Mouse (Mus musculus): ENCODE measurements around the gene Plscr3.

Gene Plscr3

DNA sequence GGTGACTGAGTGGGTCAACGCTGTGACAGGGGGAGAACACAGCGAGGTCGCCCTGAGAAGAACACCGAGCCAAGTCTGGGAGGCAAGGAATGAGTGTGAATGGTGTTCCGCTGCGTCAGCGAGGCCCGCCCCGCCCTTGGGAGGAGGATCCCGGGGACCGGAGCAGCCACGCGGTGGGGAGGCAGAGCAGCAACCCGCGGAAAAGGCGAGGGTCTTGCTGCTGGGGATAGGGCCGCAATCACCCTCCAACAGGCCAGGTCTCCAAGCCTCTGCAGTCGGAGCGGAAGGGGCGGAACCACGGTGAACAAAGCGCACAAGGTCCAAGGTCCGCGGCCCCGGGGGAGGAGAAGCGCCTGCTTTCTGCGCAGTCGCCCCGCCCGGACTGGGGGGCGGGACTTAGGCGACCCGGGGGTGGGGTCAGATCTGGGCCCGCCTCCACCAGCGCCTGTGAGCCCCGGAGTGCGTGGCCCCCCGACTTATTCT, at the start of gene Plscr3:
Gene Plscr3, plus strand, starts transcription at position 179 of the 483 bp plus-strand sequence.
- peak; percentile 83 for DNase-seq

- no peak for DNase-seq
Observed at GRCm38 (mm10) chr11:69797924-69798323, 48.3 kb upstream of the Plscr3 start.

DNA sequence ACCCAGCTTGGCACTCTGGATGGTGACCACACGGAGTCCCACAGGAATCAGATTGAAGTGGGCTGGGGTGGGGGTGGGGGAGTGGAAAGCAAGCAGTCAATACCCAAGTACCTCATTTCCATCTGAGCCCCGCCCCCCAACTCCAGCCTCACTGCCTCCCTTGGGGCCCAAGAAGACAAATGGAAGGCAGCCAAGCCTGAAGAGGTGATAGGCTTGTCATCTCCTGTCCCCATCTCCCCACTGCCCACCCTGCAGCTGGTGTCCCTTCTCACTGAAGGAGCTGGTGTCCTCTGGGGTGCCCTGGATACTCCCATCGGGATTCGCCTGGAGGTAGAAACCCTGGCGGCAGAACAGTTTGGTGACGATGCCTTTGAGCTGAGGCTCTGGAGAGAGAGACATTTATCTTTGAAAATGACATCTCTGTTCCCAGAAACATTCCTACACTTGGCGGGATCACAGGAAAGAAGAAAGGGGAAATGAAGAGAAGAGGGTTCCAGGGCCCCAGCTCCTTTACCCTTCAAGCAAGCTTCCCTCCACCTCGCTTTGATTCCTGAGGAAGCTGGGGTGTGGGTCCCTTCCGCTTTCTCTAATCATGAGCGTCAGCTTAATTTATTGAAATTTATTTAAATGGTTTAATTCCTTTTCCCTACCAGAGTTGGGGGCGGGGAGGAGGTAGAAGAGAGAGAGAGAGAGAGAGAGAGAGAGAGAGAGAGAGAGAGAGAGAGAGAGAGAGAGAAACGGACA, 46.6 kb upstream of the Plscr3 start:
- DNase-seq, result no peak

DNA sequence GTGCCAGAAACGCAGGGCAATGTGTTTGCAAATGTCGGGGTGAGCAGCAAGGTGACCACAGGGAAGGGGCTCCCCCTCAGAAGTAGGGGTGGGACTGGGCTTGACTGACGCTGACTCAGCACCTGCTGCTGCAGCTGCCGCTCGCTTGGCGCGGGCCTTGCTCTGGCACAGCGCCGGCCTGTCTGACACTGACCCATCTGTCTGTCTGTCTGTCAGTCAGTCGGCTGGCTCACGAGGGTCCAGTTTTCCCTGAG, 46.1 kb upstream of the Plscr3 start:
- peak; percentile 74 for DNase-seq

DNA sequence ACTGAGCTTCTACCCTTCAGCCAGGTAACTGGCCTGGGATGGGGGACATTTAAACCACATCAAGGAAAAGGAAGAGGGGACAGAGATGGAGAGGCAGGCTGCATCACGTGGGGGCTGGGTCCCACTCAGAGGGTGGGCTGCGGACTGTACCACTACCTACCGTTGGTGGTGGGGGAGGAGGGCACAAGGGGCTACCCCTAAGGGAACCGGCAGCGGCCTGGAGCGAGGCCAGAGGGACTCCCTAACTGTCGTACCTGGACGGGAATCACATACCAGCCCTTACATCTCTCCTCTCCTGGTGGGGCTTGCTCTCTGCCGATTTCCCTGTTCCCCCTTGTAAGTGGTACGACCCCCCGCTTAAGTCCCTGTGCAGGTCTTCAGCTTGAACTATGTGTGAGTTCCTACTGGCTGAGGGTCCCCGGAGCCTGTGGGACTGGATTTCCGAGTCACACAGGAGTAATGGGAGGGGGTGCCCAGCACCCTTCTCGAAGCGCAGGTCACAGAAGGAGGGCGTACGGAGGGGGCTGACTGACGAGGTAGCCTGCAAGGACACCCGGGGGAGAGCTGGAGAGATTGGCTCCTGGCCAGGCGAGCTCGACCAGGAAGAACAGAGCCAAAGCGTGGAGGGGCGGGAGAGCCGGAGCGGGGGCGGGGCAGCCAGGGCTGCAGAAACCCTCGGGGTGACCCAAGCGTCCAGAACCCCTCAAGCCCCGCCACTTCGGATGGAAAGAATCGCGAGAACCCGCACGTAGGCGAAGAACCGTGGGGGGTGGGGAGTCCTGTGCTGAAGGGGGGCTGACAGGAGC, 45.6 kb upstream of the Plscr3 start:
- DNase-seq, result peak; percentile 84

GRCm38 (mm10) chr11:69801379-69801977, 44.7 kb upstream of the Plscr3 start, which contains the start of gene Fgf11:
Gene Fgf11, minus strand, starts transcription at chr11:69801857.
- no peak for DNase-seq

GRCm38 (mm10) chr11:69802648-69803105, 43.5 kb upstream of the Plscr3 start:
- peak; percentile 81 for DNase-seq

DNA sequence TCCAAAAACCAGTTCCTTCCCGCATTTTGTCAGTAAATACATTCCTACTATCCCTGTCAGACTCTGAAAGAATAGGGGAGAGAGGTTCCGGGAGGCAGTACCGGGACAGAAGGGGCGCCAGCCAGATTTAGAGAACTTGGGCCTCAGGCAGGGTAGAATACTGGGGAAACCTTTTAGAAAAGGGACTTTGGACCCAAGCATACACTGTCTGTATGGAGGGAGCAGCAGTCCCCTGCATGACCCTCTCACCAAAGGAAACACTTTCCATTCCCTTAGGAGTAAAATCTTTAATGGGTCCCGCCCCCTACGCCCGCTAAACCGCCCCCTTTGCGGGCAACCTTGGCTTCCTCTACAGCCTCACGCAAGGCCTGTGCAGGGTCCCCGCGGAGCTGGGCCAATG, 42.8 kb upstream of the Plscr3 start:
- no peak for DNase-seq

DNA sequence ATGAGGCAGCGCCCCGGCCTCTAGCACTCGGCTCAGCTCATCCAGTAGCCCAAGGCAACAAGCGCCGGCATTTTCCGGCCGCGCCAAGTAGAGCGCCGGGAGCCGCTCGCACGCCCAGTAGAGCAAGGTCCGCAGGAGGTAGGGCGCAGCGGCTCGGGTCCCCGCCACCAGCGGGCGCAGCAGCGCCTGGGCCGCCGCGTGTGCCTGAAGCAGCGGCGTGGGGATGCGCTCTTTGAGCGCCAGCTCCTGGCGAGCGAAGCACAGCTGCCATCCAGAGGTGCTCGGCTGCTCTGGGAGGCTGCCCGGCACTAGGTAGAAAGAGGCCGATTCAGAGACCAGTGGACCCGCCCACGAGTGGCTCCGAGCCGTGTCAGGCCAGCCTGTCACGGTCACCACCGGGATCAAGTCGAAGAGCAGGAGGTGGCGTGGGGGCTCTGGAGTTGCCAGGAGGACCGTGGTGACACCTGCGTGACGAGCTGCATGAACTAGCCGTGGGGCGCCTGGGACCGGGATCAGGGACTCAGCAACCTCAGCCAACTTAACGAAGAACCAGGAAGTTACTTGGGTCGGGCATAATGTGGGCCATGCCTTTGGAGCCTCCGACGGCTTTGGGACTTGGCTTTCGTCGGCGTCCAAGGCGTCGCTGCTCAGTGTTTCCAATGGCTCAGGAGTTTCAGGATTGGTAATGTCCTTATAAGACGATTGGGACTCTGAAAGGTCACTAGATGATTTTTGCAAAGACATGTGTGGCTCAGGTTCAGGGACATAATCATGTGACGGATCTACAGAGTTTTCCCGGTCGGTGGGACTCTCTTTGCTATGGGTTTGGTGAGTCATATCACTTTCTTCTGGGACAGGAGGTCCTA, 42.2 kb upstream of the Plscr3 start:
- DNase-seq, result peak; percentile 62

DNA sequence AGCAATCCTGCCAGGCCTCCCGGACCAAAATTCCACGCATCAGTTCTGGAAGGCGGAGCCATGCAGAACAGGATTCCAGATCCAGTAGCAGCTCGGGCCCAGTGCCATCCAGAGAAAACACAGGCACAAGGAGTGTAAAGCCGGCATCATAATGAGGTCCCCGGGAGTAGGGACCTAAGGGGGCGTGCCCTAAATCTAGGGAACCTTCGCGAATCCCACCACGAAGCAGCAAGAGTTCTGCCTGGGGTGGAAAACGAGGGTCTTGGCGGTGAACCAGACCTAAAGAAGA, 41.6 kb upstream of the Plscr3 start:
- DNase-seq, result no peak

- no peak for DNase-seq
Observed at GRCm38 (mm10) chr11:69804972-69805909, 40.9 kb upstream of the Plscr3 start, which contains the start of gene Tmem102. Gene Tmem102, minus strand, starts transcription at chr11:69805624.

- DNase-seq, result no peak
Observed at GRCm38 (mm10) chr11:69806378-69806777, 39.8 kb upstream of the Plscr3 start.

DNA sequence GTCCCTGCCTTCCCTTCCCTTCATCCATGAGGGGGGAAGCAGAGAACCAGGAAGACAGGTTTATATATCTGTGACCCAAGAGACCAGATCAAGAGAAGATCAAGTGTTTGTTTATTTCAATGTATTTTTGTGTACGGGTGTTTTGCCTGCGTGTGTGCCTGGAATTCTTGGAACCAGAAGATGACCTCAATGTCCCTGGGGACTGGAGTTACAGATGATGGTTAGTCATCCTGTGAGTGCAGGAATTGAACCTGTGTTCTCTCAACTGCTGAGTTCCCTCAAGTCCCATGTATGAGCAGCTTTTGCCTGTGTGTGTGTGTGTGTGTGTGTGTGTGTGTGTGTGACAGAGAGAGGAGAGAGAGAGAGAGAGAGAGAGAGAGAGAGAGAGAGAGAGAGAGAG, 38.5 kb upstream of the Plscr3 start:
- no peak for DNase-seq

DNA sequence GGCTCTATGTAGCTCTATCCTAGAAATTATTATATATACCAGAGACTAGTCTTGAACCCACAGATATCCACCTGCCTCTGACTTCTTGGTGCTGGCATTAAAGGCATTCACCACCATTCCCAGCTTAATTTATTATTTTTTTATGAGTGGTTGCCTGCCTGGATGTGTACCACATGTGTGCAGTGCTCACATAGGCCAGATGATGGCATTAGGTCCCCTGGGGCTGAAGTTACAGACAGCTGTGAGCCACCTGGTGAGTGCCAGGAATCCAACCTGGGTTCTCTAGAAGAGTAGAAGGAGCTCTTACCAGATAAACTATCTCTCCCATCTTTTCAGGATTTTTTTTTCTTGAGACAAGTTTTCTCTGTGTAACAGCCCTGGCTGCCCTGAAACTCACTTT, 35.9 kb upstream of the Plscr3 start:
- DNase-seq, result no peak

- no peak for DNase-seq
Observed at GRCm38 (mm10) chr11:69815155-69815554, 31.0 kb upstream of the Plscr3 start, which contains the start of gene Gm39566. Gene Gm39566, minus strand, starts transcription at chr11:69815298.

- DNase-seq, result no peak
Observed at GRCm38 (mm10) chr11:69816520-69816919, 29.7 kb upstream of the Plscr3 start.

DNA sequence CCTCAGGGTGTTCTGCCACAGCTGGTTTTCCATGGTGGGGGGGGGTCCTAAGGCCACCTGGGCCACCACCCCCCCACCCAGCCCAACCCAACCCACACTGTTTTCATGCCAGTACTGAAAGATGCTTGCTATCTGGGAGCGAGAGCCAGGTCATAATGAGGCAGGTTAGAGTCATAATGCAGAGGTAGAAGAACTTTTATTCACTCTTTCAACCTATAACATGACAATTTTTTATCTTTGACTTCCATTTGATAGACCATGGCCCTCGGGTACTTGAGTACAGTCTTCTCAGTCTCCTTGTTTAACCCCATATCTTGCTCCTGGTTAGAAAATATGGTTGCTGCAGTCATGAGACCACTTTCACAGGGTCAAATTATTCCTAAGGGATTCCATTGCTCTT, 27.8 kb upstream of the Plscr3 start, which contains the start of gene Spem2:
Gene Spem2, minus strand, starts transcription at position 101 of the 400 bp plus-strand sequence.
- DNase-seq, result no peak

DNA sequence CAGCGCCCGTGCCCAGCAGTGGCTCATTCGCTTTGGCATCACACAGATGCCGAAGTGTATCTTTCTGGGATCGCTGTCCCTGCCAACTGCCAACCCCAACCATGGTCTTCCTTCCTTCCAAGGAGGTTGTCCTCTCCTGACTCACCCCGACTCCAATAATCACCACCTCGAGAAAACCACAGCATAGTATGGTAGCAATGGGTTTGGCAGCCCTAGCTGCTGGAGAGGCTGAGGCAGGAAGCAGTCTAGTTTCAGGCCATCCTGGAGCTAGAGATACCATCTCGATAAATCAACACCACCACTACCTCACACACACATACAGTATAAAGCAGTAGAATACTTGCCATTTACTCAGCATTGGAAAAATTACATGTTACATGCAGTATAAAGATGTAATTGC, 27.3 kb upstream of the Plscr3 start:
- DNase-seq, result no peak

DNA sequence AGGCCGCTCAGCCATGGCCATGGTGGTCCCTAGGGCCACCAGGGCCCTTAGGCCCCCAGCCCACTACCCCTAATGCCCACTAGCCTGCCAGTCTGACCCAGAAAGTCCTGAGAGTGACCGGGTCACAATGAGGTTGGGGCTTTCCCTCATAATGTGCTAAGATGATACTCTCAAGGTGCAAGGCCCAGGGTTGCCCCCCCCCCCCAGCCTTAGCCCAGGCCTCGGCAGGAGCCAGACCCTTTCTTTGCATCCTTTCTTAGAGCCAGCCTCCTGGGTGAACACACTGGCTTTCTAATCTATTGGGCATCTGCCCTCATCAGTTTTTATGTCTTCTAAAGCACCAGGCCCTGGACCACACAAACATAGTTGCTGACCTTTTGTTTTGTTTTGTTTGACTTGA, 24.1 kb upstream of the Plscr3 start, which contains the start of gene Spem1:
Gene Spem1, minus strand, starts transcription at position 101 of the 400 bp plus-strand sequence.
- DNase-seq, result no peak

GRCm38 (mm10) chr11:69823456-69823855, 22.7 kb upstream of the Plscr3 start:
- no peak for DNase-seq

DNA sequence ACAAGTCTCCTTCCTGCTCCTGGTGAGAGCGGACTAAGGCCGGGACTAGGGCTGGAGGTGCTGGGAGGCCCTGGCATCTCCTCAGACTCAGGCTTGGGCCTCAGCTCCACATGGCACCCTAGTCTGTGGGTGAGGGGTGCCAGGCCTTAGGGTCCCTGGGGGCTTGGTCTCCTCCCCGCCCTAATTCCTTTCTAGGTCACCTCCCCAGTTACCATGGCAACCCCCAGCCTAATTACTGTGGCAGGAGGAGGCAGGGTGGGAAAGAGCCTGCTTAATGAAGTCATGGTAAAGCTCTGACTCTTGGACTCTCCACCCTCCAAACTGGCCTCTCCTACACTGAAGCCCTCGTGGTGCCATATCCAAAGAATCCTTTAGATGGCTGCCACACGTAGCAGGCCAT, 17.3 kb upstream of the Plscr3 start:
- DNase-seq, result no peak
